Mouse (Mus musculus): ENCODE measurements around the gene BC024978.

Gene BC024978

DNA sequence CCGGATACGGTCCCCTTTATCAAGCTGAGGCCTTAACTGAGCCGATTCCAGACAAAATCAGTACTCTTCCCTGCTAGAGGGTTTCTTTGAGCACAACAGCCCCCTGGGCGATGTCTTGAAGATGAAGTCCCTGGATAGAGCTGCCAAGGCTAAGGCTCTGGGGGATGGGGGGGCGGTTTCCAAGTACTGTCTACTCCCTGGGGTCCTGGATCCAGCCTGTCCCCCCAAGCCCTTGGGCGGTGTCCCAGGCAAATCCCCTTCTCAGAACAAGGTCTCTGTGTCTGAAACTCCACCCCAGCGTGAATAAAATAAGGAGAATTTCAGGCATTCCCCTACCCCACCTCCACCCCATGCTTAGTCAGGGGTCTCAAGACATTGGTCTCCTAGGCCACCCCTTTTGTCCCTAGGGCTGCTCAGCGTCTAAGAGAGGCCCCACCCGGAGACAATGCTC, 63.7 kb downstream of the BC024978 start:
- DNase-seq (ENCODE audit: low spot score): peak; percentile 61

DNA sequence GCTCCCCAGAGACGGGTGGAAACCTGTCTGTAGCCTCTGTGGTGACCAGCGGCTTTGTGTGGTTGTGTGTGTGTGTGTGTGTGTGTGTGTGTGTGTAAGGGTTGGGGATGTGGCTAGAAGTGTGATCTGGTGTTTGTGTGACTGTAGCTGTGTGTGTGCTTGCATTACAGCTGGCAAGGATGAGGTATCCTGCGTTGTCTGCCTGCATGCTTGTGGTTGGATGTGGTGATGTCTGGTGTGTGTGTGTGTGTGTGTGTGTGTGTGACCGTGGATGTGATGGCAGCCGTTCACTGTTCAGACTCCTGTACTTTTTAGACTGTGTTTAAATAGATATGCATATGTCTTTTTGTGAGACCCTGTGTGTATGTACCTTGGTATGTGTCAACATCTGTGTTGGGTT, 64.2 kb downstream of the BC024978 start:
- no peak for DNase-seq (ENCODE audit: low spot score)
